Mouse (Mus musculus) limb, embryonic 11.5 days (tissue): ENCODE measurements around the gene Camsap1. TPM values are rescaled to one million over a fixed set of nuclear protein-coding genes. Genes with fewer than 3 reads are reported as not detected.

Experiments used
- ATAC-seq: fragments of 200-750 bp; cut with Nextera tagmentation; 2 replicates; pipeline ENCODE4 v1.8.0; 2017; ENCODE audit warnings: low read depth; ENCODE audit not compliant: insufficient number of reproducible peaks, low FRiP score, low TSS enrichment
- DNase-seq: peaks from one replicate; pipeline ENCODE4 v3.0.0-alpha.2; 2015; ENCODE audit warnings: low spot score
- H3K27ac ChIP-seq: fragments of 300-500 bp; sonication (generic); replicated peaks from 2 replicates; pipeline ENCODE4 v1.5.1; 2014; ENCODE audit warnings: low read depth, mild to moderate bottlenecking, low read length
- H3K27me3 ChIP-seq: fragments of 300-500 bp; sonication (generic); 2 replicates; pipeline ENCODE4 v1.6.1; 2014; ENCODE audit warnings: mild to moderate bottlenecking, low read length, mixed read lengths; ENCODE audit not compliant: control insufficient read depth, insufficient read depth
- H3K36me3 ChIP-seq: fragments of 300-500 bp; sonication (generic); 2 replicates; pipeline ENCODE4 v1.6.1; 2014; ENCODE audit warnings: mild to moderate bottlenecking, low read length, moderate library complexity, mixed read lengths; ENCODE audit not compliant: control insufficient read depth, insufficient read depth
- H3K4me1 ChIP-seq: fragments of 300-500 bp; sonication (generic); 2 replicates; pipeline ENCODE4 v1.6.1; 2014; ENCODE audit warnings: low read length, mixed read lengths; ENCODE audit not compliant: control insufficient read depth, insufficient read depth
- H3K4me2 ChIP-seq: fragments of 300-500 bp; sonication (generic); 2 replicates; pipeline ENCODE4 v1.6.1; 2014; ENCODE audit warnings: low read depth, mild to moderate bottlenecking, moderate library complexity; ENCODE audit not compliant: severe bottlenecking
- H3K4me3 ChIP-seq: fragments of 300-500 bp; sonication (generic); 2 replicates; pipeline ENCODE4 v1.5.1; 2014; ENCODE audit warnings: low read depth, low read length
- H3K9ac ChIP-seq: fragments of 300-500 bp; sonication (generic); 2 replicates; pipeline ENCODE4 v1.6.1; 2014; ENCODE audit warnings: mild to moderate bottlenecking, low read length
- H3K9me3 ChIP-seq: fragments of 300-500 bp; sonication (generic); 2 replicates; pipeline ENCODE4 v1.6.1; 2016; ENCODE audit warnings: low read length; ENCODE audit not compliant: control insufficient read depth
- WGBS: fragments of 180-500 bp; shearing (Covaris S2); extraction: QIAGEN DNeasy Blood & Tissue Kit; methylation state at CpG from one replicate; pipeline ENCODE4 v1.1.7; 2014; 5-methylcytosine and 5-hydroxymethylcytosine counted together
- polyA plus RNA-seq: library from polyadenylated mRNA; unstranded; fragments of >200 nt; fragmentation: Nextera tagmentation; extraction: Ambion mirVana; gene quantifications from 2 replicates; pipeline ENCODE4 v1.2.1, GENCODE M21; 2014

Camsap1 gene
- polyA plus RNA-seq, 1 experiment from 2014 or later = 29.5 TPM

DNA sequence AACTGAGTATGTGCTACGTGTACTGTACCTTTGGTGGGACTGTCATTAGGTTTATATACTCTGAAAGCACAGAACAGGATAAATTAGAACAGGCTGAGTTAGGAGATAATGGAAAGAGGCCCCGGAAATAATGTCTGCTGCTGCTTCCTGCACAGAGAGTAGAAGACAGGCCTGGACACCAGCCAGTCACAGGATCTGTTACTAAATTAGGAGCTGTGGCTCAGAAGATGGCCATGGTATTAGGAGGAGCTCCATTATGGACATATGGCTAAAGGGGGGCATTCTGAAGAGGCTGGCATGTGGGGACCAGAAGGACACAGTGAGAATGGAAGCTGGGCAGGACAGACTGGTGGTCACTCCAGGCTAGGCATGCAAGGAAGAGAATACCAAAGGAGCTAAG, 12.7 kb downstream of the Camsap1 start:
- WGBS = 90% methylated on average over 2 of the region's 2 CpGs
- Histone ChIP-seq H3K4me2 (no peak overlapping the region), H3K9me3 (no peaks in the 10 kb centered on the region), H3K9ac (no peak overlapping the region), H3K27ac (no peak overlapping the region), H3K27me3 (no peaks in the 10 kb centered on the region), H3K4me1 (no peaks in the 10 kb centered on the region), H3K4me3 (no peak overlapping the region), H3K36me3 (peaks cover 5% of the 10 kb centered on the region; the same call in 1 of the 2 replicates)
- no peak for ATAC-seq
- DNase-seq = no peak

DNA sequence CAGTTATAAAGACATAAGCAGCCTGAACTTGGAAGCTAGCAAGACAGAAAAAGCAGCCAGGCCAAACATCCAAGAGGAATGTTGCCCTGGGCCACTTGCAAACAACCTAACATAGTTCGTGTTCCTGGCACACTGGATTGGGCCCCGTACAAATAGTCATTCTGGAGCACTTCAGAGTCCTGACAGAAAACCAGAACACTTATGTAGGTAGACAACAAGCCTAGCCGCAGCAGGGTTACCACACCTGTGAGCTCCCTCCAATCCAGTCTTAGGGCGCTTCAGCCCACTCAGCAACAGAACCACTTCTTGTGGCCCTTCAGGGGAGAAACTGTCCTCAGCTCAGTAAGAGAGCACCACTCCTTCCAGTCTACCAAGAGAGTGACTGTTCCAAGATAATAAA, 13.8 kb downstream of the Camsap1 start:
- 88% methylated on average over 4 of the region's 4 CpGs for WGBS
- H3K27ac ChIP-seq = no peak overlapping the region
- no peaks in the 10 kb centered on the region for H3K9me3 ChIP-seq
- H3K4me2 ChIP-seq = no peak overlapping the region
- ATAC-seq (no peak), DNase-seq (no peak)
- H3K36me3 ChIP-seq = peaks cover 14% of the 10 kb centered on the region; the same call in 1 of the 2 replicates
- no peak overlapping the region for H3K4me3 ChIP-seq
- no peaks in the 10 kb centered on the region for H3K4me1 ChIP-seq
- H3K27me3 ChIP-seq = no peaks in the 10 kb centered on the region
- no peak overlapping the region for H3K9ac ChIP-seq

- H3K36me3 ChIP-seq = peaks cover 4% of the 10 kb centered on the region; the same call in 1 of the 2 replicates
- 95% methylated on average over 3 of the region's 3 CpGs for WGBS
Measured at GRCm38 (mm10) chr2:25949291-25949690, 33.8 kb downstream of the Camsap1 start.

GRCm38 (mm10) chr2:25947950-25948349, 35.1 kb downstream of the Camsap1 start:
- Histone ChIP-seq H3K27me3 (no peaks in the 10 kb centered on the region), H3K9ac (no peak overlapping the region), H3K9me3 (no peaks in the 10 kb centered on the region), H3K4me1 (no peaks in the 10 kb centered on the region), H3K27ac (no peak overlapping the region), H3K4me2 (no peak overlapping the region), H3K4me3 (no peak overlapping the region), H3K36me3 (peaks cover 12% of the 10 kb centered on the region; the same call in 1 of the 2 replicates)
- 88% methylated on average over 3 of the region's 3 CpGs for WGBS
- ATAC-seq (no peak), DNase-seq (no peak)

More at GRCm38 (mm10) chr2:25949291-25949690, 33.8 kb downstream of the Camsap1 start:
- Histone ChIP-seq H3K4me3 (no peak overlapping the region), H3K4me2 (no peak overlapping the region), H3K9ac (no peak overlapping the region), H3K4me1 (no peaks in the 10 kb centered on the region), H3K9me3 (no peaks in the 10 kb centered on the region), H3K27me3 (no peaks in the 10 kb centered on the region), H3K27ac (no peak overlapping the region)
- ATAC-seq (no peak), DNase-seq (no peak)

GRCm38 (mm10) chr2:25943822-25944221, 39.3 kb downstream of the Camsap1 start:
- DNase-seq (no peak), ATAC-seq (no peak)
- Histone ChIP-seq H3K27me3 (no peaks in the 10 kb centered on the region), H3K4me1 (no peaks in the 10 kb centered on the region), H3K27ac (no peak overlapping the region), H3K4me3 (no peak overlapping the region), H3K9ac (no peak overlapping the region), H3K9me3 (no peaks in the 10 kb centered on the region), H3K36me3 (peaks cover 15% of the 10 kb centered on the region; the same call in 1 of the 2 replicates), H3K4me2 (no peak overlapping the region)
- WGBS = 89% methylated on average over 2 of the region's 2 CpGs

GRCm38 (mm10) chr2:25940503-25940902, 42.6 kb downstream of the Camsap1 start:
- Histone ChIP-seq H3K4me3 (no peak overlapping the region), H3K27me3 (no peaks in the 10 kb centered on the region), H3K9ac (no peak overlapping the region), H3K9me3 (no peaks in the 10 kb centered on the region), H3K27ac (no peak overlapping the region), H3K4me2 (no peak overlapping the region), H3K4me1 (no peaks in the 10 kb centered on the region), H3K36me3 (peaks cover 24% of the 10 kb centered on the region; the same call in 1 of the 2 replicates)
- ATAC-seq (no peak), DNase-seq (no peak)
- WGBS = 89% methylated on average over 6 of the region's 6 CpGs

- DNase-seq = peak; percentile 51
- no peak overlapping the region for H3K4me2 ChIP-seq
- H3K4me1 ChIP-seq = no peaks in the 10 kb centered on the region
- ATAC-seq = no peak
- H3K9me3 ChIP-seq = no peaks in the 10 kb centered on the region
- no peak overlapping the region for H3K4me3 ChIP-seq
- H3K27ac ChIP-seq = no peak overlapping the region
- peaks cover 22% of the 10 kb centered on the region for H3K36me3 ChIP-seq
- 79% methylated on average over 6 of the region's 6 CpGs for WGBS
- no peak overlapping the region for H3K9ac ChIP-seq
- no peaks in the 10 kb centered on the region for H3K27me3 ChIP-seq
Measured at GRCm38 (mm10) chr2:25931249-25931859, 51.7 kb downstream of the Camsap1 start.

DNA sequence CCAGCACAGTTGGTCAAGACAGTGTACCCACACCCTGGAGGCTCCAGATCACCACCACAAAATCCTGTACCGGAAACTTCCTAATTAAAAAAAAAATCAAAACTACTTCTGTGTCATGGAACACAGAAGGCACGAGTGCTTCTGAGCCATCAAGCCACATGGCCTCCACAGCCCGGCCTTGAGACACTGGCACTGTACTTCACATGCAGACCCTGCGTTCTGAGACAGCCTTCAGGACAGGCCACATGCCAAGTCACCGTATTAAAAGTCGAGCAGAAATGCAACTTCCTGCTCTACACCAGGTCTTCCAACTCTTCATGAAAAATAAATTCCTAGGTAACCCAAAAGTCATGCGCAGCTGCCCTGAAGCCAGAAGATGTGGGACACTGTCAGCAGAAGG, 55.3 kb downstream of the Camsap1 start:
- H3K4me3 ChIP-seq = no peak overlapping the region
- H3K4me1 ChIP-seq = no peaks in the 10 kb centered on the region
- H3K4me2 ChIP-seq = no peak overlapping the region
- H3K27ac ChIP-seq = no peak overlapping the region
- no peaks in the 10 kb centered on the region for H3K27me3 ChIP-seq
- 94% methylated on average over 7 of the region's 7 CpGs for WGBS
- H3K9ac ChIP-seq = no peak overlapping the region
- no peaks in the 10 kb centered on the region for H3K9me3 ChIP-seq
- peaks cover 13% of the 10 kb centered on the region for H3K36me3 ChIP-seq
- no peak for DNase-seq
- ATAC-seq = no peak

DNA sequence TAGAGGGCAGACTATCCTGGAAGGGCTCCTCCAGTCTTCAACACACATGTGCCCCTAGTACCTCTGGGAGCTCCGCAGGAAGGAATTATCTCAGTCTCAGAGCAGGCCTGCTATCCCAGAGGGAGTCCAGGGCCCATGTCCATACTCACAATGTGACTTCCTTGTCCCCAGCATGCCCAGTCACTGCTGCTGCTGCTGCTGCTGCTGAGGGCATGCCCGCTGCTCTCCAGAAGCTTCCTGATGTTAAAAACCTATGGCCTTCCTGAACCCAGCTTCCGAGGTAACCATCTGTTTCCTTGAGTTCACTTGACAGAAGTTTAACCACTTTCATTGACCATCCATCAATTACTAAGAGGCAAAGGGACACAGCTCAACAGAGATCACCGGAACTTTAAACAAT, 58.1 kb downstream of the Camsap1 start:
- H3K4me3 ChIP-seq = no peak overlapping the region
- H3K9ac ChIP-seq = no peak overlapping the region
- H3K4me1 ChIP-seq = no peaks in the 10 kb centered on the region
- no peak overlapping the region for H3K27ac ChIP-seq
- no peak for DNase-seq
- no peak for ATAC-seq
- H3K9me3 ChIP-seq = no peaks in the 10 kb centered on the region
- no peak overlapping the region for H3K4me2 ChIP-seq
- H3K36me3 ChIP-seq = peaks cover 5% of the 10 kb centered on the region; the same call in 1 of the 2 replicates
- WGBS = 91% methylated on average over 4 of the region's 4 CpGs
- no peaks in the 10 kb centered on the region for H3K27me3 ChIP-seq
